Mouse (Mus musculus): ENCODE measurements around the gene Tmem132d. TPM values are rescaled to one million over a fixed set of nuclear protein-coding genes. Genes with fewer than 3 reads are reported as not detected.

Gene Tmem132d
- total RNA-seq (2023): not detected

GRCm38 (mm10) chr5:128432916-128433315 is at the start of gene Tmem132d:
Gene Tmem132d (minus strand): TSS chr5:128433077.

Other genes with a start within 250 kb of the Tmem132d start
- gene Fzd10, start 167.8 kb upstream of the Tmem132d start, total RNA-seq (2023): 1.7 TPM